Comparison of ENCODE assay signal across 11 mouse cellular contexts in genomic region chr9:94377346-94378039, GRCm38 (mm10).
A peak's percentile ranks its signal among the peaks of the same experiment; 100 is the strongest.
DNase-seq lines count a peak whose midpoint lies in the region; ATAC-seq and TF ChIP-seq lines count a peak whose summit lies in the region.
"Had no signal": no experiment of that assay in that cellular context is flagged by ENCODE, and none has a peak within 500 bp of the region (broad histone marks: within the 10 kb centered on the region; RNA-seq: fewer than 3 reads in every experiment).

No protein-coding gene starts in this region.

- H3K9me3 ChIP-seq in forebrain, postnatal 0 days (ENCODE audit: low read length) = no peaks in the 10 kb centered on the region
- H3K9me3 ChIP-seq in midbrain, embryonic 11.5 days (ENCODE audit: control insufficient read depth, low read length) = no peaks in the 10 kb centered on the region
- H3K9me3 ChIP-seq: limb, embryonic 13.5 days; neural tube, embryonic 12.5 days had no signal

- no peaks in the 10 kb centered on the region for H3K27me3 ChIP-seq in forebrain, postnatal 0 days (ENCODE audit: insufficient read depth, low read length)
- no peaks in the 10 kb centered on the region for H3K27me3 ChIP-seq in midbrain, embryonic 11.5 days (ENCODE audit: control insufficient read depth, insufficient read depth, low read length)
- H3K27me3 ChIP-seq: limb, embryonic 13.5 days; neural tube, embryonic 12.5 days had no signal

- H3K9ac ChIP-seq in forebrain, postnatal 0 days = no peak overlapping the region
- H3K9ac ChIP-seq in midbrain, embryonic 11.5 days (ENCODE audit: low read length) = no peak overlapping the region
- H3K9ac ChIP-seq: limb, embryonic 13.5 days; neural tube, embryonic 12.5 days had no signal

- no peaks in the 10 kb centered on the region for H3K36me3 ChIP-seq in forebrain, postnatal 0 days (ENCODE audit: insufficient read depth)
- no peaks in the 10 kb centered on the region for H3K36me3 ChIP-seq in midbrain, embryonic 11.5 days (ENCODE audit: control insufficient read depth, insufficient read depth, low read length)
- H3K36me3 ChIP-seq: limb, embryonic 13.5 days; neural tube, embryonic 12.5 days had no signal

- intact Hi-C loops in heart, postnatal 10 days (cut with DNase I) = no loop called here

- ATAC-seq in forebrain, postnatal 0 days = peak; percentile 38; the same call in 1 of the 2 replicates
- ATAC-seq in midbrain, embryonic 11.5 days (ENCODE audit: low FRiP score) = peak; percentile 74

- H3K4me1 ChIP-seq in forebrain, postnatal 0 days (ENCODE audit: insufficient read depth) = no peaks in the 10 kb centered on the region
- 0 out of 2 replicates have a peak, but pooled peaks cover 2% of the 10 kb centered on the region for H3K4me1 ChIP-seq in midbrain, embryonic 11.5 days (ENCODE audit: control insufficient read depth, insufficient read depth, low read length)

- no peak overlapping the region for H3K4me2 ChIP-seq in forebrain, postnatal 0 days (ENCODE audit: low read depth)
- no peak overlapping the region for H3K4me2 ChIP-seq in midbrain, embryonic 11.5 days
- H3K4me2 ChIP-seq: limb, embryonic 13.5 days; neural tube, embryonic 12.5 days had no signal

- DNase-seq in layer of hippocampus, adult 9-11 months = peak; percentile 6
- DNase-seq in layer of hippocampus, postnatal 36 days = no peak
- DNase-seq in cerebellum, adult 18-20 months = peak; percentile 90 to 94
- DNase-seq in forebrain, postnatal 0 days = no peak
- no peak for DNase-seq in midbrain, embryonic 11.5 days (ENCODE audit: low spot score, missing footprints)
- DNase-seq in heart, postnatal 10 days = no peak
- DNase-seq in lung, postnatal 36 days = no peak
- no peak for DNase-seq in adipocyte (ENCODE audit: low spot score)
- DNase-seq: kidney, adult 2 months had no signal

- no peak overlapping the region for H3K4me3 ChIP-seq in forebrain, postnatal 0 days (ENCODE audit: low read depth, low read length)
- H3K4me3 ChIP-seq in midbrain, embryonic 11.5 days (ENCODE audit: low read depth, low read length) = no peak overlapping the region
- H3K4me3 ChIP-seq: limb, embryonic 13.5 days; neural tube, embryonic 12.5 days had no signal

- 42% methylated on average over 7 of the region's 7 CpGs for WGBS in forebrain, postnatal 0 days
- 65% methylated on average over 7 of the region's 7 CpGs for WGBS in midbrain, embryonic 11.5 days

- TF ChIP-seq CTCF in forebrain, postnatal 0 days (IDR thresholded peaks at IDR 0.05; ENCODE audit: low read depth) = no peak

- H3K27ac ChIP-seq in forebrain, postnatal 0 days (ENCODE audit: low read depth, low read length) = no peak overlapping the region
- H3K27ac ChIP-seq in midbrain, embryonic 11.5 days (ENCODE audit: low read depth, low read length) = no peak overlapping the region; the same call in 1 of the 2 replicates
- H3K27ac ChIP-seq: limb, embryonic 13.5 days; neural tube, embryonic 12.5 days had no signal

Comparison
In these comparisons a context has a peak if more than half of its experiments do, and no peak if none do; other contexts are left out.
1. DNase-seq: peak in layer of hippocampus, adult 9-11 months (single experiment) and cerebellum, adult 18-20 months (2 of 2); none in layer of hippocampus, postnatal 36 days (0 of 2), forebrain, postnatal 0 days (single experiment), midbrain, embryonic 11.5 days (single experiment), heart, postnatal 10 days (0 of 2), lung, postnatal 36 days (single experiment) and adipocyte (single experiment).